Mouse (Mus musculus): ENCODE data around the gene Myh6.
"Not testable (repeated sequence)": the region's sequence is repeated elsewhere in the genome, so short reads cannot be mapped to it uniquely, and the experiment has no call there.

Gene Myh6

GRCm38 (mm10) chr14:54955481-54955880 lies 11.2 kb downstream of the Myh6 start:
- DNase-seq: no peak

- no peak for DNase-seq
Observed at GRCm38 (mm10) chr14:54954474-54954873, 12.3 kb downstream of the Myh6 start.

- no peak for DNase-seq
Observed at GRCm38 (mm10) chr14:54953664-54954206, 13.0 kb downstream of the Myh6 start.

- no peak for DNase-seq
Observed at GRCm38 (mm10) chr14:54951587-54951986, 15.1 kb downstream of the Myh6 start.

- DNase-seq: no peak
Observed at GRCm38 (mm10) chr14:54950493-54950892, 16.2 kb downstream of the Myh6 start.

- DNase-seq: no peak
Observed at GRCm38 (mm10) chr14:54948781-54949180, 17.9 kb downstream of the Myh6 start.

GRCm38 (mm10) chr14:54947008-54947407 lies 19.7 kb downstream of the Myh6 start:
- DNase-seq: not testable (repeated sequence)

- DNase-seq: no peak
Observed at GRCm38 (mm10) chr14:54945975-54946704, 20.6 kb downstream of the Myh6 start.

GRCm38 (mm10) chr14:54944939-54945338 lies 21.8 kb downstream of the Myh6 start:
- no peak for DNase-seq

GRCm38 (mm10) chr14:54943971-54944370 lies 22.8 kb downstream of the Myh6 start:
- no peak for DNase-seq

- no peak for DNase-seq
Observed at GRCm38 (mm10) chr14:54942479-54942878, 24.2 kb downstream of the Myh6 start.

- peak; percentile 55 to 62 for DNase-seq
Observed at GRCm38 (mm10) chr14:54941024-54941978, 25.4 kb downstream of the Myh6 start.

- peak; percentile 26 to 38 for DNase-seq
Observed at GRCm38 (mm10) chr14:54940176-54940530, 26.6 kb downstream of the Myh6 start.

GRCm38 (mm10) chr14:54939434-54940175 lies 27.1 kb downstream of the Myh6 start:
- DNase-seq: peak; percentile 87 to 89

GRCm38 (mm10) chr14:54938431-54939219 lies 28.1 kb downstream of the Myh6 start:
- DNase-seq: no peak

GRCm38 (mm10) chr14:54937361-54938182 lies 29.2 kb downstream of the Myh6 start:
- DNase-seq: no peak

- no peak for DNase-seq
Observed at GRCm38 (mm10) chr14:54936831-54937160, 29.9 kb downstream of the Myh6 start.

GRCm38 (mm10) chr14:54935904-54936830 lies 30.6 kb downstream of the Myh6 start, which contains the start of gene Cmtm5:
Gene Cmtm5, plus strand, starts transcription at chr14:54936261.
- no peak for DNase-seq

GRCm38 (mm10) chr14:54932645-54933150 lies 34.0 kb downstream of the Myh6 start, which contains the start of gene Il25:
Gene Il25, plus strand, starts transcription at chr14:54932695.
- no peak for DNase-seq

- no peak for DNase-seq
Observed at GRCm38 (mm10) chr14:54930431-54930830, 36.3 kb downstream of the Myh6 start.
